Mouse (Mus musculus) kidney, adult 2 months (tissue): ENCODE data around the gene Gm49361.

Experiments used
- CTCF ChIP-seq: fragments of 200-500 bp; conservative IDR thresholded peaks from 2 replicates; pipeline ENCODE4 v1.5.1; 2011; ENCODE audit warnings: low read depth, mild to moderate bottlenecking, control low read depth, low read length, moderate library complexity, mixed read lengths; ENCODE audit not compliant: insufficient read depth, insufficient read length
- POLR2A ChIP-seq: fragments of 200-500 bp; IDR thresholded peaks from one replicate; pipeline ENCODE4 v1.6.1; 2011; ENCODE audit warnings: low read depth, low read length, control low read depth

- TF ChIP-seq POLR2A, result no peak
- TF ChIP-seq CTCF, result no peak
These were observed 88.4 kb downstream of the Gm49361 start for GRCm38 (mm10) chr14:57657500-57657899.
